Mouse (Mus musculus) midbrain, embryonic 11.5 days (tissue): ENCODE measurements at regions not wholly inside any gene's neighbourhood (a gene's known extent, or its start where the extent isn't known, plus 50 kb on each side); places are given as distances from the start of the nearest gene placed in this dataset.

Experiments used
- ATAC-seq: fragments of 200-750 bp; cut with Nextera tagmentation; 2 replicates; pipeline ENCODE4 v1.8.0; 2017; ENCODE audit warnings: moderate TSS enrichment, moderate library complexity; ENCODE audit not compliant: low FRiP score
- DNase-seq: peaks from one replicate; pipeline ENCODE4 v3.0.0; 2015; ENCODE audit warnings: low spot score; ENCODE audit errors: missing footprints
- H3K27ac ChIP-seq: fragments of 300-500 bp; sonication (generic); 2 replicates; pipeline ENCODE4 v1.5.1; 2014; ENCODE audit warnings: low read depth, low read length
- H3K27me3 ChIP-seq: fragments of 300-500 bp; sonication (generic); 2 replicates; pipeline ENCODE4 v1.6.1; 2014; ENCODE audit warnings: mild to moderate bottlenecking, low read length, moderate library complexity, mixed read lengths; ENCODE audit not compliant: control insufficient read depth, insufficient read depth
- H3K36me3 ChIP-seq: fragments of 300-500 bp; sonication (generic); 2 replicates; pipeline ENCODE4 v1.6.1; 2014; ENCODE audit warnings: mild to moderate bottlenecking, low read length, moderate library complexity, mixed read lengths; ENCODE audit not compliant: control insufficient read depth, insufficient read depth
- H3K4me1 ChIP-seq: fragments of 300-500 bp; sonication (generic); 2 replicates; pipeline ENCODE4 v1.6.1; 2014; ENCODE audit warnings: low read length; ENCODE audit not compliant: control insufficient read depth, insufficient read depth
- H3K4me2 ChIP-seq: fragments of 300-500 bp; sonication (generic); 2 replicates; pipeline ENCODE4 v1.6.1; 2014; ENCODE audit warnings: mild to moderate bottlenecking, moderate library complexity
- H3K4me3 ChIP-seq: fragments of 300-500 bp; sonication (generic); 2 replicates; pipeline ENCODE4 v1.5.1; 2014; ENCODE audit warnings: low read depth, low read length
- H3K9ac ChIP-seq: fragments of 300-500 bp; sonication (generic); 2 replicates; pipeline ENCODE4 v1.6.1; 2014; ENCODE audit warnings: low read length
- H3K9me3 ChIP-seq: fragments of 300-500 bp; sonication (generic); 2 replicates; pipeline ENCODE4 v1.6.1; 2016; ENCODE audit warnings: low read length; ENCODE audit not compliant: control insufficient read depth
- WGBS: fragments of 180-500 bp; shearing (Covaris S2); extraction: QIAGEN DNeasy Blood & Tissue Kit; methylation state at CpG from one replicate; pipeline ENCODE4 v1.1.7; 2014; 5-methylcytosine and 5-hydroxymethylcytosine counted together

GRCm38 (mm10) chrX:117272809-117273208 is 258.3 kb downstream of the H2afb1 start:
- no peak overlapping the region for H3K4me3 ChIP-seq
- WGBS = 94% methylated on average over 3 of the region's 3 CpGs

GRCm38 (mm10) chrX:117298500-117298899 is 283.9 kb downstream of the H2afb1 start:
- Histone ChIP-seq H3K27ac (no peak overlapping the region), H3K27me3 (no peaks in the 10 kb centered on the region), H3K9me3 (no peaks in the 10 kb centered on the region), H3K4me3 (no peak overlapping the region), H3K4me1 (no peaks in the 10 kb centered on the region), H3K4me2 (no peak overlapping the region), H3K36me3 (no peaks in the 10 kb centered on the region), H3K9ac (no peak overlapping the region)
- ATAC-seq (no peak), DNase-seq (no peak)
- 77% methylated on average over 7 of the region's 7 CpGs for WGBS

More at GRCm38 (mm10) chrX:117272809-117273208, 258.3 kb downstream of the H2afb1 start:
- H3K27me3 ChIP-seq = no peaks in the 10 kb centered on the region
- DNase-seq (no peak), ATAC-seq (no peak)
- H3K9ac ChIP-seq = no peak overlapping the region
- H3K4me1 ChIP-seq = no peaks in the 10 kb centered on the region
- H3K27ac ChIP-seq = no peak overlapping the region
- no peak overlapping the region for H3K4me2 ChIP-seq
- H3K9me3 ChIP-seq = no peaks in the 10 kb centered on the region
- H3K36me3 ChIP-seq = no peaks in the 10 kb centered on the region

GRCm38 (mm10) chrX:117299697-117300192 is 285.2 kb downstream of the H2afb1 start:
- no peaks in the 10 kb centered on the region for H3K27me3 ChIP-seq
- no peak overlapping the region for H3K9ac ChIP-seq
- H3K4me3 ChIP-seq = no peak overlapping the region
- no peak overlapping the region for H3K27ac ChIP-seq
- H3K4me2 ChIP-seq = no peak overlapping the region
- DNase-seq = no peak
- H3K4me1 ChIP-seq = no peaks in the 10 kb centered on the region
- ATAC-seq = peak; percentile 73
- 8% methylated on average over 2 of the region's 2 CpGs for WGBS
- H3K36me3 ChIP-seq = no peaks in the 10 kb centered on the region
- no peaks in the 10 kb centered on the region for H3K9me3 ChIP-seq
